Mouse (Mus musculus) left cerebral cortex, adult 18-20 months (tissue): ENCODE data around the gene A1bg. TPM values are rescaled to one million over a fixed set of nuclear protein-coding genes. Genes with fewer than 3 reads are reported as not detected.

Source experiments
- DNase-seq, 2 experiments: peaks; one replicate each; pipeline ENCODE4 v3.0.0; 2021 to 2022; ENCODE audit warnings: low spot score in 2 of 2, mixed read lengths in 1 of 2
- long read RNA-seq, 2 experiments: library from polyadenylated mRNA; stranded (forward); transcript quantifications; one replicate each; pipeline ENCODE4 v2.0.0; 2021
- total RNA-seq, 2 experiments: library from RNA; stranded (reverse); gene quantifications; 2 replicates each; pipeline ENCODE4 v1.2.3; 2021

A1bg gene
- total RNA-seq = not detected
- long read RNA-seq, experiment 1 = 0 reads
- long read RNA-seq, experiment 2 = 0 reads

DNA sequence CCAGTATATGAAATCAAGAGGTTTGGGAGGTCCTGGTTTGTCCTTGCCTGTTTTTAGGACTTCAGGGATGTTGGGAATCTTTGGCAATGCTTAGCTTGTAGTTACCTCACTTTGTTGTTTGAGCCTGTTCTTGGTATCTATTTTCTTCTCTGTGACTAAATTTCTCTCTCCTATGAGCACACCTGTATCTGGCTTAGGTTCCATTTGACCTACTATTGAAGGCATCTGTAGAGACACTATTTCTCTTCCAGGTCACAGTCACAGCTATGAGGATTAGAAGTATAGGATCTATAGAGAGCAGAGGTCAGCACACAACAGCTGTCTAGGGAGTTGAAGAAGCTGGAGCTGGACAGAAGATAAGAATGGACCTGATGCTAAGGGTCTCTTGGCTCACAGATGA, at the start of gene A1bg:
A1bg (minus strand) TSS at position 101 of the 400 bp plus-strand sequence.
- no peak for DNase-seq

DNA sequence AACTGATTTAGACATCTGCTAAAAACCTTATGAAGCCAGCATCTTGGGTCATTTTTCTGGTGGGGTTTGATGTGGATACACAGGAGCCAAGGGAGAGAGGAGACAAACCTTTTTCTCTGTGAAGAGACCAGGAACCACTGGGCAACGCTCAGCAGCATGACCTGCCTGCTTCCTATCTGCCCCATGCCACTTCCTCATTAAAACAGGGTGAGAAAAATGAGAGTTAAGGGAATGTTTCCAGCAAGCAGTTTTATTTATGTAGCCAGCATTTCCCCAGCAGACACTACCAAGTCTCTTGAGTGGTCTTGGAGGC, 45.7 kb upstream of the A1bg start:
- DNase-seq = no peak

DNA sequence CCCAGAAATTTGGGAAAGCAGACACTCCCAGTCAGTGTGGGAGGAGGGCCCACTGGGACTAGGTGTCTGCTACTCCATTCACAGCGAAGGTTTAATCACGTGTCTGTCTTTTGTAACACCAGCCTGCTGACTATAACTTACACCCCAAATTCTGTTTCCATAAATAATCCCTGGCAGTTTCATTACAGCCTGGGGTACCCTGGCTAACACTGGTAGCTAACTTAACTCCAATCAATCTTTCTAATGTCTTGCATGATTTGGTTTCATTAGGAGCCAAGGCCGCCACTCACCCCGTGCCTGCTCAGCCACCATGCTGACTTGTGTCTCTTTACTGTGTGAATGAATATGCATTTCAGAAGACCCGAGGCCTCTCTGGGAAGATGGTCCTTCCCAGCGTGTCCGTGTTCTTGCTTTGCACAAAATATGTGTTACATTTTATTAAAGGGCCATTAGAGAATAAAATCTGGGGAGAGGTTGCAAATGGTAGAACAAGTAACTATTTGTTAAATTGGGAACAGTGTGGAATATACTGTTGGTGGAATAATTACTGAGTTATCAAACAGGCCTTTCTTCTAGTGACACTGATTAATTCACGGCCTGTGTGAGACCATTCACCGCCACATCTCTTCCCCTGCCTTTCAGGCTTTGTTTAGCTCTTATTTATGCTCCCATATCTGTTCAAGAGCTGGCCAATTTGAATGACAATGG, 45.2 kb upstream of the A1bg start:
- DNase-seq = no peak

DNA sequence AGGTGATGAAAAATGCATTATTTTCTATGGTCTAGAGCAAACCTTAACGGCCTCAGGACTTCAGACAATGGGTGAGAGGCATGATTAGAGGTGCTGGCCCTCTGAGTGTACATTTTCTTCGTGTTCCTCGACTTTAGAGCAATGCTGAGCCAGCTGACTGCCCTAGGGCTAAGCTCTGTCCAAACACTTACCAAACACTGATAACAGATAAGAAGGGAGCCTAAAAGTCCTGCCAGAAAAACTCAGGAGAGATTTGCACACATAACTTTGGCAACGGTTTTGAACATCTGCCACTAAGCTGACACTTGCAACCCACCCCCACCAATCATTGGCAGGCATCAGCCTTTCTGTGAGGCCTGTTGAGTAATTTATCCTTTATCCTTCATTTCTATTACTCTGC, 2.9 kb upstream of the A1bg start:
- no peak for DNase-seq

DNA sequence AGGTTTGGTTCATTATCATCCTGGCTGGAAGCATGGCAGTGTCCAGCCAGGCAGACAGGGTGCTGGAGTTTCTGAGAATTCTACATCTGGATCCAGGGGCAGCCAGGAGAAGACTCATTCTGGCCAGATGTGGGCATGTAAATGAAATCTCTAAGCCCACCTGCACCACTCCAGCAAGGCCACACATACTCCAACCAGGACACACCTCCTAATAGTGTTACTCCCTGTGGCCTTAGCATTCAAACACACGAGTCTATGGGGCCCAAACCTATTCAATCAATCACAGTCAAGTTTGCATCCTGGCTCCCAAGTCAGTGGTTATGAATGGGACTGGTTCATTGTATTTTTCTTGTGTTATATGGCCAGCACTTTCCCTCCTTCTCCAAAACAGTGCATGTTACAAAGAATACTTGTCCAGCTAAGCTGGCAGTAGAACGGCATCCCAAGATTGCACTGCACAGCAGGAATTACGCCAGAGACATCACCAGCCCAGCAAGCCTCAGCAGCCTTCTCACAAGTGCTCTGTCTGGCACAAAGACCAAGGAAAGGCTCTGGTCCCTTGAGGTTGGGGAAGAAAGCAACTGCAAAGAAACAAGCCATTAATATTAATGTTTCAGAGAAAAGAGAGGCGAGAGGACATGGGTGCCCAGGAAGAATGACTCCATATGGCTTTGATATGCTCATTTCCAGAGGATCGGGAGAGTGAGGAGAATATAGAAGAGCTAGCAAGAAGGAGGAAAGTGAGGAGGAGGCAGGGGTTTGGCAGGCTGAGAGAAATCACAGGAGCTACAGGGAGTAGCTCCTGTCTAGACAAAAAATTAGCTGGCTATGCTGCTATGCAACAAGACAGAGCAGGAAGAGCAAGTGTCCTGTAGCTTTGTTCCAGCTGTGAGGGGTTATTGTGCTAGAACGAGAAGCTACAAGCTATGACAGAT, 18.8 kb downstream of the A1bg start:
- peak in 1 of 2 experiments; percentile 10 for DNase-seq

DNA sequence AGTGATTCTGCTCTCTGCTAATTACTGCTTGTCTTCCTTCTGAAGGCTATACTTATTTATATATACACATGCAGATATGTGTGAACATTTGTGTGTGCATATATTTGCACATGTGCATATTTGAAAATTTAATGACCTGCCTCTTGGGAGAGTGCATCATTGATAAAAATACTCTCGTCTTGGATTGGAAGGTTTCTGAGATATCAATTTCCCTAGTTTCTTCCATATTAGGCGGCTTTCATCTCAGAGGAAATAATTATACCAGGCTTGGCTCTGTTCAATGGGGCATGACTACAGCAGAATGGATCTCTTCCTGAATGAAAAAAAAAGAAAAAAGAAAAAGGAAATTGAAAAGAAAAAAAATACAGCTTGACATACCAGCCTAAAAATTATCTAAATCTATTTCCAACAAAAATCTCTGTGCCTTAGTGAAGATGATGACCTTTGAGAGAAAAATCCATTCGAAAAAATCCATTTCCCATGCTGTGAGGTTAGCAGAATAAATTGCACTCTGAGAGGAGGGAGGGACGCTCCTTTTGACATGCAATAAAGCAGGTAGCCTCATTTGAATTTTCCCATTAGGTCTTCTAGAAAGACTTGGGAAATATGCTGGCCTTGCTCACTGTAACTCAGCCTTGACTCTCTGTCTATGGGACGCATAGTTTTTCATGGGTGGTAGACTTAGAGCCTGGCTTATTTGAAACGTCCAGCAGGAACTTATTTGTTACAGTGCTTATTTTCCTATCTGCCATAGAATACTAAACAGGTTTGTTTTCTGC, 24.4 kb downstream of the A1bg start:
- DNase-seq = no peak

DNA sequence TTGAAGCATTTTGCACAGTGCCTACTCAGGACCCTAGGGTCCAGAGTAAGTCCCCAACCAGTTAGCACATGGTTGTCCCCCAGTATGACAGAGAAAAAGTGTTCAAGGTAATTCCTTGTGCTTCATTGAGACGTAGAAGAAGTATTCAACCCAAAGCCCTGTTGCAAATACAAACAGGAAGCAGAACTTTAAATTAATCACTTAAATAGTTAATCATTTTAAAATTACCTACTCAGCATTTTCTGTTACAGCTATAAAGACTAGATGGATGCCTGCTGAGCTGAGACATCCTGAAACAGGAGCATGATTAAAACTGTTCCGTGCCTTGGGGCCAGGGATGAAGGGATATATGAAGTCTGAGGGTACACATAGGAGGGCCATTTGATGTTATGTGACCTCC, 26.8 kb downstream of the A1bg start:
- no peak for DNase-seq

DNA sequence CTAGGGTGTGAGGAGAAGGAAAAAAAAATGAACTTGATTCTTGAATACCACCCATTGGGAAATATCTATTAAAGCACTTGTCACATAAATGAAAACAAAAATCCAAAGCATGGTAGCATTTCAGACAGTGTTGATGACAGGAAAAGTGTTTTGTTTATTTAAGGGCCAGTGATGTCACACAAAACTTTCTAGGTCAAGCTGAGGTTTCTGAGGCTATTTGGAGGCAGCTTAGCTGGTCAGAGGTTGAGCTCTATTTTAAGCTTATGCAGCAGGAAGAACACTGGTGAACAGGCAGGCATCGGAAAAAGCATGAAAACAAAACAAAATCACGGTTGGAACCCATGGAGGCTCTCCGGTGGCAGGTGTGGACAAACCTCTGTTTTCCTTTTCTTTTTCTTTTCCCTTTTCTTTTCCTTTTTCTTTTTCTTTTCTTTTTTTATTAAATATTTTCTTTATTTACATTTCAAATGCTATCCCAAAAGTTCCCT, 29.8 kb downstream of the A1bg start:
- DNase-seq = no peak

DNA sequence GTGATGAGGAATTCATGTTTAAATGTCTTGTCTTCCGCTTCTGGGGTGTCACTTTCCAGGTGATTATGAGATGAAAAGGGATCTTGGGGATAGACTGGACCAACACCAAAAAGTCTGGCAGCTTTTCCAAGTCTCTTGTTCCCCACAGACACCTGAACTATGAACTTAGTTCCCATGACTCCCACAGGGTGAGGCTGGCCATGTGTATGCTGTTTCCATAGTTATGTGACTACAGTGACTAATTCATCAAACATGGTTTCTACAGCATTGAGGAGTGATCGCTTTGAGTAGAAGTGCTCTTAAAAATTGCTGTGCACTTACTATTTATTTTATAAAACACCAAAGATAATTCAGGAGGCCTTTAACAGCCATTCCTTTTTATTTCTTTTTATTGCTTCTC, 34.1 kb downstream of the A1bg start:
- DNase-seq = no peak

DNA sequence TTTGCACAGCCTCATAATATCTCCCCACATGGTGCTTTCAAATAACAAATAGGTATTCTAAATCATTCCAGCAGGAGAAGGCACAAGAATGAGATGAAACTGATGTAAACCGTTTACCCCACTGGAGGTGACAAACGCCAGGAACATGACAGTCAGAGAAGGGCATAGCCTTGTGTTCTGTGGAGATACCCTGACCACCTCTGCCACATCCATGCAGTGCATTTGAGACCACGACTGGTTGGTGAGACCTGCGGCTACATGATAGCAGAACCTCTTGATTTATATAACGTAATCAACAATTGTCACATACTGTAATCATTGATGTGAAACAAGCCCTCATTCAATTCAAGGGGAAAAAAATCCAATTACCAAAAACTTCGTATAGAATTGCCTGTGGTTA, 47.1 kb downstream of the A1bg start:
- no peak for DNase-seq

DNA sequence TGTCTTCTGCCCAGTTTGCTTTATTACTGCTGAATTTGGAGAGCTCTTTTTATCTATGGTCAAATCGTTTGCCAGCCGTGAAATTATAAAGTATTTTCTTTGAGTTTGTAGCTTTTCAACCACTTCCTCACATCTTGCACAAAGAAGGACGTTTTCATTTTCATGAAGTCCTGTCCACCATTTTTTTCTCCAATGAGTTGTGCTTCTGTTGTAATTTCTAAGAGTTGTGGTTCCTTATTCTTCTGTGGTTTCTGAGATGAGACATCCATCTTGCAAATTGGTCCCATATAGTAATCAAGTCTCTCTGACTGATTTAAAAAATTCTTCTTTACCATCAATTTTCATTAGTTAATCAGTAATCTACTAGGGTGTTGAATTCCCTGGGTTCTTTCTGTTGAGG, 60.4 kb downstream of the A1bg start:
- no peak for DNase-seq

DNA sequence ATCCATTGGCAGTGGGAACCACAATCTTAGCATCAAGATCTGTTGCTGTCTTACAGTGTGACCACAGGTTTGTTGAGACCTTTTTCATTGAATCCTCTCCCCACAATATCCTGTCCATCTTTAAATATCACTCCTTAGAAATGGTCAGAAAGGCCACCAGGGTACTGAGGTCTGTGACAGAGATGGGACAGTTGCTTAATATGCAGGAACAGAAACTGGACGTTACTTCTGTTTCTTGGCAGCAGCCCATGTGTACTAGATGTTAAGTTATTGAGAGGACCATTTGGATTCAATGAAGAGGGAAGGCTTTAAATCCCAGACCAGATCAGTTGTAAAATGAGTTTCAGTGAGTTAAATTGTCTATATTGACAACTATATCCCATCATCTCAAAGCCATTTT, 67.7 kb downstream of the A1bg start:
- no peak for DNase-seq

DNA sequence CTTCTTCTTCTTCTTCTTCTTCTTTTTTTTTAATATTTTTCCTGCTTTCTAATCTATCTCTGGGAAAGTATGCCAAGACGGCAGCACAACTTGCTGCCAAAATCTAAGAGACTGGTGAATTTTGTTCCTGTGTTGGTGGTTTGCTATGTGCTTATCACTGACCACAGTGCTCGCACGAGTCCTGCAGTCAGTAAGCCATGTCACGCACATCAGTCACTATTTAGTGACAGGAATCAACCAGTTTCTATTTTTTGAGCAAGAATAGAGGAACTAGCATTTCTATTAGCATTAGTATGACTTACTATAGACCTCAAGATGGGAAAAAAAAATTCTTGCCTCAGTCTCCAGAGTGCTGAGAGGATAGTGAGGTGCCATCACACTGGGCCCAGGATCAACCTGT, 68.7 kb downstream of the A1bg start:
- DNase-seq = no peak

DNA sequence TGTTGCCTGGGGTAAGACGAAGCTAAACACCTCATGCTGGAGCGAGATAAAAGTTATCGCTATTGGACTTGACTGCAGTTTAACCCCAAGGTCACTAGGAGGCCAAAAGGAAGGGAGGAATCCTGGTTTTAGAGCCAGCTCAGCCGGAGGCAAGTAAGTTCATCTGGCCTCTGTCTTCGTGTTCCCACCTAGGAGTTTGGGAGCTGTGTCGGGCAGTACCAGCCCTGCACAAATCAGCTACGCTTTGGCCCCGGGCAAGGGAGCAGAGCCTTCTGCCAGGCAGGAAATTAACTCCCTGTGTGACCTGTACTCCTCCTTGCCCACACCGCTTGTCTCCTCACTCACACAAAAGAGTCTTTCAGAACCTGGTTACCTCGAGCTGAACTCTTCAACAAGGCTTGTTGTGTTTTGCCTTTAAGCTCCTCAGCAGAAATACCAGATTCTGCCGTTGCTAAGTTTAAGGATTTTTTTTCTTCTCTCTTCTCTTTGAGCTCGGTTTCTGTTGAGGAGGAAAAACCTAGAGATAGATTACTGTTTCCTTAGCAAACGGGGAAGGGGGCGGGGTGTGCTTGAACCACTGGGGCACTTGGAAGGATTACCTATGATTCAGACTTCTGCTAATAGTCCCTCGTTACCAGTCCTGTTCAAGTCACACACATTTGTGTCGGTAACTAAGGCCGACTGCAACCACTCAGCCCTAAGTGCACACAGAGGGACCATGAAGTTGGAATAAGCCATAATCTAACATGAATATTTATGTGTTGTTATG, 69.4 kb downstream of the A1bg start, which contains the start of gene Fam84b:
Fam84b (minus strand) TSS at position 548 of the 769 bp plus-strand sequence.
- no peak for DNase-seq

DNA sequence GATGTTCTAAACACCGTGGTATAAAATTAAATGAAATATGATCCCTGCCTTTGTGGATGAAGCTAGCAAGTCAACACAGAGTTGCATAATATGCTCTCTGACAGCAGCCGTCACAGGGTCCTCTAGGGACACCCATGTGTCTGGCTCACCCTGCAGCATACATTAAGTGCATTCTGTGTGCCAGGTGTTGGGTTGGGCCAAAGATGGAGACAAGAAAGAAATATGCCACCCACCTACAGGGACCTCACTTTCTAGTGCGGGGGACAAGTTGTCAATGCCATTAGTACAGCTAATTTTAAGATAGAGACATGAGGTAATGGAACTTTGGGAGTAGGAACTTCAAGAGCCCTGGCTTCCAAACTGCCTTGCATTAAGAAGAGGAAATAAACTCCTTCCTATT, 74.2 kb downstream of the A1bg start:
- DNase-seq = peak; percentile 4 to 45

Other genes starting within 250 kb of the A1bg start
- 1 to 10 TPM; 5.4 to 5.8 TPM for gene Fam84b, start 69.2 kb downstream of the A1bg start, total RNA-seq